Mouse (Mus musculus): ENCODE data around the gene Wdr26. TPM values are rescaled to one million over a fixed set of nuclear protein-coding genes. Genes with fewer than 3 reads are reported as not detected.

Gene Wdr26
- 57.9 and 58.7 TPM in 2 replicates for polyA plus RNA-seq (2012; rRNA removed)
- 45.4 and 50.2 TPM in 2 replicates for polyA plus RNA-seq (2014; fragmentation: Nextera tagmentation; extraction: Ambion mirVana)

DNA sequence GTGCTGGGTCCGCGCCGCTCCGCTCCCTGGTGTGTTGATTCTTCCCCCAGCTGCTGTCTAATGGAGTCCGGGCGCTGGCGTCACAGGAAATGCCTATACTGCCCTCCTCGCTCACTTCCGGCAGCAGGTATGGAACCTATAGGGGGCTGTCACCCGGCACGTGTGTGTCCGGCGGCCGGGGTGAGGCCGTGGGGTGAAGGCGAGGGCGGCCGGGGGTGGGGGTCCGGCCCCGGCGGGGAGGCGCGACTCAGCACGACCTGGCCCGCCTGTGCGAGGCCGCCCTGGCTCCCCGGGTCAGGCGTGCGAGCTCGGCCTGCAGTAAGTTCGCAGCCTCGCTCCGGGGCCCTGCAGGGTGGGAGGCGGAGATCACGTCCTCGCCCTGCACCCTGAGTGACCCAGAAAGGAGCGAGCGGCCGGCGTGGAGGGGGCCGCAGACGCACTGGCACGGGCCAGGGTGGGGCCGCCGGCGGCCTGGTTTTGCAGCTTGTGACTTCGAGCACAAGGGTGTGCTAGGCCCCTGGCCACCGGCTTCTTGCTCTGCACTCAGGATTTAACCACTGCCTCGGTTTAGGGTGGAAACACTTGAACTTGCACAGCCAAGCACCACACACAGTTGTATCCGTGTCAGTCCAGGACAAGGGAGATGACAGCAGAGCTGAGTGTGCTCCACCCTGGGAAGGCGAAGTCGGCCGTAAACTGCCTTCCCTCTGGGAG is at the start of gene Wdr26:
Gene Wdr26 (minus strand): TSS at position 82 of the 714 bp plus-strand sequence.
- Histone ChIP-seq H3K4me1 (ENCODE audit: control insufficient read depth, insufficient read depth, low read length) (peaks cover 14% of the 10 kb centered on the region), H3K4me2 (replicated peaks; ENCODE audit: low read depth, low read length, severe bottlenecking) (peak within 1 kb of the TSS; percentile 91), H3K9ac (ENCODE audit: low read depth, low read length, severe bottlenecking) (peak within 1 kb of the TSS; percentile 97), H3K4me3 (replicated peaks; ENCODE audit: low read length) (peak within 1 kb of the TSS; percentile 96), H3K27me3 (ENCODE audit: control insufficient read depth, insufficient read depth, low read length) (no peaks in the 10 kb centered on the region), H3K9me3 (ENCODE audit: control insufficient read depth, low read length) (no peaks in the 10 kb centered on the region), H3K36me3 (ENCODE audit: control insufficient read depth, insufficient read depth, low read length) (peaks cover 7% of the 10 kb centered on the region), H3K27ac (replicated peaks; ENCODE audit: low read depth, low read length) (peak within 1 kb of the TSS; percentile 93)
- ATAC-seq (ENCODE audit: low FRiP score, low read depth) (peak; percentile 94), DNase-seq (ENCODE audit: low spot score) (peak; percentile 90)
- 0% methylated on average over 30 of the region's 54 CpGs for WGBS
- no peak for TF ChIP-seq POLR2A (IDR thresholded peaks at IDR 0.05; ENCODE audit: borderline replicate concordance, extremely low read depth, insufficient read depth, insufficient read length)

DNA sequence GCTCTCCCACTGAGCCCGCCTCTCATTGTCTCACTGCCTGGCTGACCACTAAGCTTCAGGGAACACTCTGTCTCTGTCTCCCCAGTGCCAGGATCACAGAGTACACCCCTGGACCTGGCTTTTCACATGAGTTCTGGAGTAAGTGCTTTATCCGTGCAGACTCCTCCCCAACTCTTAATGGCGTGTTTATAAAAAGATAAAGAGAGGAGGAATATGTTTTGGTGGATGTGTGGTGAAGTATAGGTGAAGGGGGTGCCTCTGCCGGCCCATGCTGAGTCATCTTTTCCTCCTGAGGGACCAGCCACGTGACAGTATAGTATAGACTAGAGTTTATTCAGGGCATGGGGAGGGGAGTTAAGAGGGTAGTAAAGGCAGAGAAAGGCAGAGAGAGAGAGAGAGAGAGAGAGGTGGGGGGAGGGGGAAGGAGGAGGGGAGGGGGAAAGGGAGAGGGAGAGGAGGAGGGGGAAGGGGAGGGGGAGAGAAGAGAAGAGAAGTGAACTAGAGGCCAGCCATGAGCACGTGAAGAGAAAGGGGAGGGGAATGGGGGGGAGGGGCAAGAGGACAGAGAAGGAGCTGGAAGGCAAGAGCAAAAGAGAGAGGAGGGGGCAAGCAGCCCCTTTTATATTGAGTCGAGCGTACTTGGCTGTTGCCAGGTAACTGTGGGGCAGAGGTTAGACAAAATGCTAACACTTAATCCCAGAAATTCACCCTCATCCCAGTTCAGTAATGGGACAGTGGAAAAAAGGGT is 49.3 kb upstream of the Wdr26 start:
- no peak overlapping the region for H3K27ac ChIP-seq (replicated peaks; ENCODE audit: low read depth, low read length)
- WGBS: 34% methylated on average over 8 of the region's 8 CpGs
- no peak for DNase-seq (ENCODE audit: low spot score)

DNA sequence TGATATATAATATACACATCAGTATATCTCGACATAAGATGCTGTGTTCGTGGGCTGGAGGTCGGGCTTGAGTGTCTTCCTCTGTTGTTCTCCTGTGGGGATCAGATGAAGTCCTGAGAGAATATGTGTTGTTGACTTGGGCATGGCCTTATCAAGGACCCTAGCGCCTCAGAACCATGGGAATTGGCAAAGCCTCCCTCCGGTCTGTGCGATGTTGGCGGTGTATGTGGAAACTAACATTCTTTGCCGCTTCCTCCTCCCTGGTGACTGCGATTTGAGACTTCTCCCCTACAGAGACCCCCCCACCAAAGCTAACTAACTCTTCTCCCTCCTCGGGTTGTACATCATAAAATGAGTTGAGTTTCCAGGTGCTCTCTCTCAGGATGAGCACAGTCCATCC is 48.6 kb upstream of the Wdr26 start:
- WGBS: 80% methylated on average over 10 of the region's 10 CpGs
- no peak for DNase-seq (ENCODE audit: low spot score)
- Histone ChIP-seq H3K27ac (replicated peaks; ENCODE audit: low read depth, low read length) (no peak overlapping the region), H3K36me3 (ENCODE audit: control insufficient read depth, insufficient read depth, low read length) (no peaks in the 10 kb centered on the region), H3K9ac (ENCODE audit: low read depth, low read length, severe bottlenecking) (no peak overlapping the region), H3K4me3 (replicated peaks; ENCODE audit: low read length) (no peak overlapping the region), H3K4me2 (replicated peaks; ENCODE audit: low read depth, low read length, severe bottlenecking) (no peak overlapping the region), H3K9me3 (ENCODE audit: control insufficient read depth, low read length) (no peaks in the 10 kb centered on the region), H3K27me3 (ENCODE audit: control insufficient read depth, insufficient read depth, low read length) (no peaks in the 10 kb centered on the region; the same call in 1 of the 2 replicates), H3K4me1 (ENCODE audit: control insufficient read depth, insufficient read depth, low read length) (peaks cover 27% of the 10 kb centered on the region)
- TF ChIP-seq POLR2A (IDR thresholded peaks at IDR 0.05; ENCODE audit: borderline replicate concordance, extremely low read depth, insufficient read depth, insufficient read length): no peak
- no peak for ATAC-seq (ENCODE audit: low FRiP score, low read depth)

More for the DNA sequence above, 49.3 kb upstream of the Wdr26 start:
- Histone ChIP-seq H3K9me3 (ENCODE audit: control insufficient read depth, low read length) (no peaks in the 10 kb centered on the region), H3K36me3 (ENCODE audit: control insufficient read depth, insufficient read depth, low read length) (no peaks in the 10 kb centered on the region), H3K4me3 (replicated peaks; ENCODE audit: low read length) (no peak overlapping the region), H3K9ac (ENCODE audit: low read depth, low read length, severe bottlenecking) (no peak overlapping the region), H3K4me2 (replicated peaks; ENCODE audit: low read depth, low read length, severe bottlenecking) (no peak overlapping the region), H3K4me1 (ENCODE audit: control insufficient read depth, insufficient read depth, low read length) (peaks cover 24% of the 10 kb centered on the region), H3K27me3 (ENCODE audit: control insufficient read depth, insufficient read depth, low read length) (no peaks in the 10 kb centered on the region; the same call in 1 of the 2 replicates)
- no peak for ATAC-seq (ENCODE audit: low FRiP score, low read depth)
- no peak for TF ChIP-seq POLR2A (IDR thresholded peaks at IDR 0.05; ENCODE audit: borderline replicate concordance, extremely low read depth, insufficient read depth, insufficient read length)

DNA sequence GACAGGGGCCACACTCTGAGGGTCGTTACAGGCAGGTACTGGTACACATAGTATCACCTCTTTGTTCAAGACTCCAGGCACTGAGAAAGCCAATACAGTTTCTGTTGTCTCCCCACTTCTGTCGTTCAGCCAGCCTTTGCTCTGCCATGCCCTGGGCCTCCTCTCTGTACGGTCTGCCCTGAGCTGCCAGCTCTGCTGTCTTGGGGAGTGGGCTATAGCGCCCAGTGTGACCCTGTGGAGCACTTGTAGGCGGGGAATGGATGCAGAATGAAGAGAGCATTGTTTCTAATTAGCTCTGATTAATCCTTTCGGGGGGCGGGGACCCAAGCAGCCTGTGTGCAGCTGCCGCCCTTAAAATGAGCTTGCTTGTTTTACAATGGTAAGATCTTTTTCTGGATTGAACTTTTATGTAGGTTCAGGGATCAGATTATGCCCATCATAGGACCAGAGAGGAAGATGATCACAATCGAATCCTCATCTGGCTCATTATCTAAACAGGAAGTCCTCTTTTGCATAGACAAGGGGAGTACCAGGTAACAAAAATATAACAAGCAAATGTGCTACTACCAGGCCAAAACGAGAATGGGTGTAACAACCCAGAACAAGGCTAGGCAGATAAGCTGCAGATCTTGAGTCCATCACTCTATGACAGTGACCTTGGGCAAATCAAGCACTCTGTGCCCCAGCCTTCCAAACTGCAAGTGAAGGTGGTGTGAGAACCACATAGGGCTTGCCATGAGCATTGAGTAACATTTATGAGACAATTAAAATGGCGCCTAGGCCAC is 48.0 kb upstream of the Wdr26 start:
- H3K4me2 ChIP-seq (replicated peaks; ENCODE audit: low read depth, low read length, severe bottlenecking): no peak overlapping the region
- no peaks in the 10 kb centered on the region; the same call in 1 of the 2 replicates for H3K27me3 ChIP-seq (ENCODE audit: control insufficient read depth, insufficient read depth, low read length)
- no peaks in the 10 kb centered on the region for H3K36me3 ChIP-seq (ENCODE audit: control insufficient read depth, insufficient read depth, low read length)
- ATAC-seq (ENCODE audit: low FRiP score, low read depth) (no peak), DNase-seq (ENCODE audit: low spot score) (no peak)
- H3K27ac ChIP-seq (replicated peaks; ENCODE audit: low read depth, low read length): no peak overlapping the region
- no peaks in the 10 kb centered on the region for H3K9me3 ChIP-seq (ENCODE audit: control insufficient read depth, low read length)
- no peak for TF ChIP-seq POLR2A (IDR thresholded peaks at IDR 0.05; ENCODE audit: borderline replicate concordance, extremely low read depth, insufficient read depth, insufficient read length)
- H3K9ac ChIP-seq (ENCODE audit: low read depth, low read length, severe bottlenecking): no peak overlapping the region
- H3K4me3 ChIP-seq (replicated peaks; ENCODE audit: low read length): no peak overlapping the region
- 45% methylated on average over 11 of the region's 11 CpGs for WGBS
- H3K4me1 ChIP-seq (ENCODE audit: control insufficient read depth, insufficient read depth, low read length): peaks cover 27% of the 10 kb centered on the region

DNA sequence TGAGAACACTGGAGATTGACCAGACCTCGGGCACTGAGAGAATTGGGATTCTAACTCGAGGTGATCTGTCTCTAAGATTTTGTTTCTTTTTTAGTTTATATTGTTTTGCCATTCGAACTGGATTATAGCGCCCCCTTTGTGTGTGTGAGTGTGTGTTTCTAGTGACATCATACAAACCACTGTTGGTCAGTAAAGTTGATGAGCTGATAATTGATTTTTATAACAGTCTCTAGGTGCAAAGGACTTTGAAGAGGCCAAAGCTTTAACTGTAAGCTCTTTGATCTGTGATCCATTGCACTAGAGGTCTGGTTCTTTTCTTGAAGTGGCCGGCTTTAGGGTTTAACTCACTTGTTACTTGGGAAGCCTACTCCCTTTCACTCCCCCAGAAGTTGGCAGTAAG is 47.3 kb upstream of the Wdr26 start:
- DNase-seq (ENCODE audit: low spot score) (no peak), ATAC-seq (ENCODE audit: low FRiP score, low read depth) (no peak)
- H3K4me3 ChIP-seq (replicated peaks; ENCODE audit: low read length): no peak overlapping the region
- no peaks in the 10 kb centered on the region for H3K9me3 ChIP-seq (ENCODE audit: control insufficient read depth, low read length)
- no peaks in the 10 kb centered on the region for H3K36me3 ChIP-seq (ENCODE audit: control insufficient read depth, insufficient read depth, low read length)
- H3K9ac ChIP-seq (ENCODE audit: low read depth, low read length, severe bottlenecking): no peak overlapping the region
- no peak overlapping the region for H3K4me2 ChIP-seq (replicated peaks; ENCODE audit: low read depth, low read length, severe bottlenecking)
- WGBS: 40% methylated on average over 5 of the region's 5 CpGs
- no peaks in the 10 kb centered on the region; the same call in 1 of the 2 replicates for H3K27me3 ChIP-seq (ENCODE audit: control insufficient read depth, insufficient read depth, low read length)
- no peak for TF ChIP-seq POLR2A (IDR thresholded peaks at IDR 0.05; ENCODE audit: borderline replicate concordance, extremely low read depth, insufficient read depth, insufficient read length)
- no peak overlapping the region for H3K27ac ChIP-seq (replicated peaks; ENCODE audit: low read depth, low read length)
- H3K4me1 ChIP-seq (ENCODE audit: control insufficient read depth, insufficient read depth, low read length): peaks cover 29% of the 10 kb centered on the region
